In genomic region chr2:143851354-143852221, GRCm38 (mm10) we compare ENCODE assay signal across 11 mouse cellular contexts. TPM values are rescaled to one million over a fixed set of nuclear protein-coding genes. Genes with fewer than 3 reads are reported as not detected.
A peak's percentile ranks its signal among the peaks of the same experiment; 100 is the strongest.
DNase-seq lines count a peak whose midpoint lies in the region; ATAC-seq lines count a peak whose summit lies in the region.
"Had no signal": no experiment of that assay in that cellular context is flagged by ENCODE, and none has a peak within 500 bp of the region (broad histone marks: within the 10 kb centered on the region; RNA-seq: fewer than 3 reads in every experiment).

No protein-coding gene starts in this region.

- ATAC-seq in forebrain, embryonic 15.5 days (replicated peaks): peak; percentile 73
- ATAC-seq in forebrain, embryonic 12.5 days (ENCODE audit: low FRiP score): no peak
- no peak for ATAC-seq in liver, embryonic 11.5 days (replicated peaks; ENCODE audit: low FRiP score)

- H3K4me1 ChIP-seq in forebrain, embryonic 15.5 days: peaks cover 12% of the 10 kb centered on the region
- no peaks in the 10 kb centered on the region for H3K4me1 ChIP-seq in forebrain, embryonic 12.5 days
- 0 out of 2 replicates have a peak, but pooled peaks cover 4% of the 10 kb centered on the region for H3K4me1 ChIP-seq in liver, embryonic 11.5 days (replicated peaks; ENCODE audit: control insufficient read depth, insufficient read depth, low read length)

- H3K9ac ChIP-seq in forebrain, embryonic 15.5 days (replicated peaks): no peak overlapping the region
- H3K9ac ChIP-seq in forebrain, embryonic 12.5 days: no peak overlapping the region
- no peak overlapping the region for H3K9ac ChIP-seq in liver, embryonic 11.5 days (ENCODE audit: low read depth, low read length)
- H3K9ac ChIP-seq: liver, embryonic 14.5 days had no signal

- no peaks in the 10 kb centered on the region for H3K36me3 ChIP-seq in forebrain, embryonic 15.5 days
- no peaks in the 10 kb centered on the region for H3K36me3 ChIP-seq in forebrain, embryonic 12.5 days (replicated peaks)
- no peaks in the 10 kb centered on the region for H3K36me3 ChIP-seq in liver, embryonic 11.5 days (ENCODE audit: control insufficient read depth, insufficient read depth, low read length)

- no peak overlapping the region for H3K4me2 ChIP-seq in forebrain, embryonic 15.5 days (replicated peaks)
- no peak overlapping the region for H3K4me2 ChIP-seq in forebrain, embryonic 12.5 days
- H3K4me2 ChIP-seq in liver, embryonic 11.5 days: no peak overlapping the region

- no peak overlapping the region for H3K27ac ChIP-seq in forebrain, embryonic 15.5 days (replicated peaks)
- no peak overlapping the region for H3K27ac ChIP-seq in forebrain, embryonic 12.5 days
- no peak overlapping the region for H3K27ac ChIP-seq in liver, embryonic 11.5 days (ENCODE audit: low read depth, low read length)
- H3K27ac ChIP-seq: kidney, postnatal 0 days; liver, embryonic 14.5 days had no signal

- 68% methylated on average over 12 of the region's 12 CpGs for WGBS in forebrain, embryonic 15.5 days
- WGBS in forebrain, embryonic 12.5 days: 86% methylated on average over 12 of the region's 12 CpGs
- 82% methylated on average over 12 of the region's 12 CpGs for WGBS in liver, embryonic 11.5 days

- H3K9me3 ChIP-seq in forebrain, embryonic 15.5 days: no peaks in the 10 kb centered on the region
- H3K9me3 ChIP-seq in forebrain, embryonic 12.5 days: no peaks in the 10 kb centered on the region
- H3K9me3 ChIP-seq in liver, embryonic 11.5 days (ENCODE audit: control insufficient read depth, low read length): no peaks in the 10 kb centered on the region

- DNase-seq in left cerebral cortex, postnatal 36 days (ENCODE audit: low spot score in 2 of 2): peak; percentile 16 to 17
- no peak for DNase-seq in left cerebral cortex, postnatal 10 days (ENCODE audit: extremely low spot score in 1 of 2, low spot score in 2 of 2)
- peak; percentile 34 to 38 for DNase-seq in cerebellum, postnatal 25 days
- DNase-seq in layer of hippocampus, postnatal 14 days (ENCODE audit: low spot score in 2 of 2): peak; percentile 30 to 70
- no peak for DNase-seq in liver, embryonic 11.5 days (ENCODE audit: low spot score)
- no peak for DNase-seq in thymus, postnatal 4 days
- DNase-seq: thymus, postnatal 36 days had no signal

- H3K27me3 ChIP-seq in forebrain, embryonic 15.5 days: no peaks in the 10 kb centered on the region
- H3K27me3 ChIP-seq in forebrain, embryonic 12.5 days: no peaks in the 10 kb centered on the region
- no peaks in the 10 kb centered on the region for H3K27me3 ChIP-seq in liver, embryonic 11.5 days (replicated peaks; ENCODE audit: control insufficient read depth, insufficient read depth, low read length)

- intact Hi-C loops in left cerebral cortex, postnatal 36 days (cut with DNase I): no loop called here
- intact Hi-C loops in left cerebral cortex, postnatal 10 days (cut with DNase I): no loop called here

- H3K4me3 ChIP-seq in forebrain, embryonic 15.5 days: no peak overlapping the region
- no peak overlapping the region for H3K4me3 ChIP-seq in forebrain, embryonic 12.5 days (replicated peaks)
- no peak overlapping the region for H3K4me3 ChIP-seq in liver, embryonic 11.5 days (ENCODE audit: low read depth, low read length)

RNA-seq across cellular contexts. Expression of gene Bfsp1, which starts 11.4 kb away (rescaled TPM):
- 0.74 and 0.99 TPM in 2 replicates for polyA plus RNA-seq in forebrain, embryonic 15.5 days (2015; fragmentation: Nextera tagmentation; extraction: Ambion mirVana)
- 1.1 and 1.2 TPM in 2 replicates for polyA plus RNA-seq in forebrain, embryonic 12.5 days (2016; fragmentation: Nextera tagmentation; extraction: Ambion mirVana)
- 1 to 10 TPM in 1 of 2 experiments, under 1 TPM in 1; 0.66 to 1.0 TPM for total RNA-seq in left cerebral cortex, postnatal 36 days (2021)
- 1 to 10 TPM; 3.1 to 3.7 TPM for total RNA-seq in left cerebral cortex, postnatal 10 days (2021)
- 1 to 10 TPM; 1.1 to 1.3 TPM for total RNA-seq in layer of hippocampus, postnatal 14 days (2021)
- 0.45 and 0.96 TPM in 2 replicates for polyA plus RNA-seq in liver, embryonic 11.5 days (2014; fragmentation: Nextera tagmentation; extraction: Ambion mirVana)

Comparison
In these comparisons a context has a peak if more than half of its experiments do, and no peak if none do; other contexts are left out.
1. DNase-seq: peak in left cerebral cortex, postnatal 36 days (2 of 2), cerebellum, postnatal 25 days (2 of 2) and layer of hippocampus, postnatal 14 days (2 of 2); none in left cerebral cortex, postnatal 10 days (0 of 2), liver, embryonic 11.5 days (single experiment) and thymus, postnatal 4 days (single experiment).